Mouse (Mus musculus): ENCODE results near the gene Gm21985.
"Not testable (repeated sequence)": the region's sequence is repeated elsewhere in the genome, so short reads cannot be mapped to it uniquely, and the experiment has no call there.

Gm21985 gene

DNA sequence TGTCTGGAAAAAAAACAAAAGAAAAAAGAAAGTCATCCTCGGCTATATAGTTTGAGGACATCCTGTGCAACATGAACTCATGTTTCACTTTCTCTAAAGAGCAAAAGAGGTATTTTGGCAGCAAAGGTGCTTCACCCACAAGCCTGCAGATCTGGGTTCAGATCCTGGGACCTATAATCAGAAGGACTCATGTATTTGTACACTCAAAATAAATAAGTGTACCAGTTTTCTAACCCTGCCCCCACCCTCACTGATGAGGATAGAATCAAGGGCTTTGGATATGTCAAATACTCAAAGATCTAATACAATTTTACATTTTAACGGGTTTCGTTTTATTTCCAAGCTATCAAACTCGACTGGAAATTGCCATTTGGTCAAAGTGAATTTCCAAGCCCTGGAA lies 1.8 kb upstream of the Gm21985 start:
- no peak for DNase-seq (ENCODE audit: extremely low spot score, low read depth, low spot score)

DNA sequence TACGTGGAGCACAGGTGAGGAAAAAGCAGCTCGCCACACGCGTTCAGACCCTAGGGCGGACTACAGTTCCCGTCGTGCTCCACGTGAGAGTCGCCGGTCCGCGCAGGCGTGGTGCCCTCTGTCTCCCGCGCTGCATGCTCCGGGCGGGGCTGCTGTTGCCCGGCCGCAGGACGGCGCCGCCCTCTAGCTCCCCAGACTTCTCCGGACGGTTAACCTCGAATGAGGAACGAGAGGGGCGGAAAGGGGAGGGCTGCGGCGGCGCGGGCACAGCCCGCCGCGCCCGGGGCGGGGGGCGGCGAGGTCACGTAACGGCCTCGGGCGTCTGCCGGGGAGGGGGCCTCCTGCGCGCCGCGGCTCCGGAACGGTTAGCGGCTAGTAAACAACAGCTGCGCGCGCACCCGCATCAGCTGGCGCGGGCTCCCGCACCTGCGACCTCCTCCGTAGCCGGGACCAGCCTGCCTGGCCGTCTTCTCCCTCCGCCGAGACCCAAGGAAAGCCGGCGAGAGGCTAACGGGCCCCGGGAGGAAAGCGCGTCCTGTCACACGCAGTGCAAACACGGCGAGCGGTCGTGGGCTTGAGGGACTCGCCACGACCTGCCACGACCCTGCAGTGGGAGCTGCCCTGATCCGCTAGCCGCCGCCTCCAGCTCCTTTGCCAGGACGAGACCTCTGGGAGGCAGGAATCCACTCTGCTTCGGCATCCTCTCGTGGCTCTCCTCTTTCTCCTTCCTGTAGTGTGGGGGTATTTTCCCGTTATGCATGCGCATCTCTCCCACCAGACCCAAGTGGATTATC lies 469 bp upstream of the Gm21985 start, which contains the start of gene Slc12a6:
Gene Slc12a6 (plus strand): TSS at position 378 of the 794 bp plus-strand sequence.
- no peak for DNase-seq (ENCODE audit: extremely low spot score, low read depth, low spot score)

DNA sequence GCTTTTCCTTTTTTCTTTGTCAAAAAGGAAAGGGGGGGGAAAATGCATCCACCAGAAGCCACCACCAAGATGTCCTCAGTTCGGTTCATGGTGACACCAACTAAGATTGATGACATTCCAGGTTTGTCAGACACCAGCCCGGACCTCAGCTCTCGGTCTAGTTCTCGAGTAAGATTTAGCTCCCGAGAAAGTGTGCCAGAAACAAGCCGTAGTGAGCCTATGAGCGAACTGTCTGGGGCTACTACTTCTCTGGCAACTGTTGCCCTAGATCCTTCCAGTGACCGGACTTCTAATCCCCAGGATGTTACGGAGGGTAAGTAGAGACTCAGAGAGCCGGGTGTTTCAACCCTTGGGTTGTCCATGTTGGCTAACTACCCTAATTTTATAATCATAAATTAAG lies 666 bp downstream of the Gm21985 start:
- no peak for DNase-seq (ENCODE audit: extremely low spot score, low read depth, low spot score)

DNA sequence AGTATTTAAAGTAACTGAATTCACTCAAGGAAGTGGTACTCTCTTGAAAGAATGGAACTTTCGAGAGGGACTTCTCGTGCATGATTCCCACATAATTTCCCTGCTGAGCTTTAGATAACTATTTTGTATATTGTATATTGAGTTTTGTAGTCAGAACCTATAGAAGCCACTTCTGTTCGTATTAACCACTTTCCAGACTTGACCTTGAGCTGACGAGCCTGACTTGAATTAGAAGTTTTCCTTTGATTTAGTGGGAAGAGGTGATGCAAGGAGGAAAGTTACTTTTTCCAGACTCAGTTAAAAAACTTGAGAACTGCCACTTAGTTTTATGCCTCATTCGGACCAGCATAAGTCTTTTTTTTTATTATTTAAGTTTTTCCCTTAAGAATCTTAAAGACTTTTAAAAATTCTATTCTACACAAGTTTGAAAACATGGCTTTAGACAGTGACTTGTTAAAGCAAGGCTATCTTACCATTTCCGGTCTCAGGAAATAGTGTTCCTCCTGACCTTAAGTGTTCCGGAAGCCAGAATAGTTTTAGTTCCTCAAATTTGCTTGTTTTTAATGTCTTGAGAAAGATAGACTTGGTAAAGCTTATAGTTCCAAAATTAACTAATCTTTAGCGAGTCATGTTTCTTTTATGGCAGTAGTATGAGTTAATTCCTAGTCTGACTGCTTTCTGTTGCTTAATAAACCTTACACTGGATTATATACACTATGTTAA lies 1.6 kb downstream of the Gm21985 start:
- DNase-seq (ENCODE audit: extremely low spot score, low read depth, low spot score) = no peak

DNA sequence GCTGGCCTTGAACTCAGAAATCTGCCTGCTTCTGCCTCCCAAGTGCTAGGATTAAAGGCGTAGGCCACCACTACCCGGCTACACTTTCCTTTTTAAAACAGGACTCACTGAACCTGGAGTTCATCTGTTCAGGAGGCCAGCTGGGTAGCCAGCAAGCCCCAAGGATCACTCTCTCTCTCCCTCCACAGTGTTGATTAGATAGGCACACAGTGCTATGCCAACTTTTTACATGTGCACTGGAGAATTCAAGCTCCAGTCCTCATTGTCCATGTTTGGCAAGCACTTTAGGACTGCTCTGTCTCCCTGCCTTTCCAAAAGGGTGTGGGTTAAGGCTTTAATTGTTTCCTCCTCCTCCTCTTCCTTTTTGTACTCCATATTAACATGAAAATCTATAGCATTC lies 3.9 kb downstream of the Gm21985 start:
- DNase-seq (ENCODE audit: extremely low spot score, low read depth, low spot score) = no peak

DNA sequence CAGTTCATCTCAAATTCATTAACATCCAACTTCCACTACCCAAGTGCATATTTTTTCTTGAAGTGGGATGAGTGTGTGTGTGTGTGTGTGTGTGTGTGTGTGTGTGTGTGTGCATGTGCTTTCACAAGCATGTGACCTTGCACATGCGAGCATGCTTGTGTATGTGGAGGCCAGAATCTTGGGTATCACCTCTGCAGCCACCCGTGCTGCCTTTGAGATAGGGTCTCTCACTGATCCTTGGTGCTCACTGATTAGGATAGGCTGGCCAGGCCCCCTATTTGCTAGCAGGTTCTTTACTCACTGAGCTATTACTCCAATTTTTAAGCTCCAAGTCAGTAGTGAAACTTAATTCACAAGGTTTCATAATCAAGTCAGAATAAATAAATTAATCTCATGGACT lies 6.8 kb downstream of the Gm21985 start:
- DNase-seq (ENCODE audit: extremely low spot score, low read depth, low spot score) = no peak

DNA sequence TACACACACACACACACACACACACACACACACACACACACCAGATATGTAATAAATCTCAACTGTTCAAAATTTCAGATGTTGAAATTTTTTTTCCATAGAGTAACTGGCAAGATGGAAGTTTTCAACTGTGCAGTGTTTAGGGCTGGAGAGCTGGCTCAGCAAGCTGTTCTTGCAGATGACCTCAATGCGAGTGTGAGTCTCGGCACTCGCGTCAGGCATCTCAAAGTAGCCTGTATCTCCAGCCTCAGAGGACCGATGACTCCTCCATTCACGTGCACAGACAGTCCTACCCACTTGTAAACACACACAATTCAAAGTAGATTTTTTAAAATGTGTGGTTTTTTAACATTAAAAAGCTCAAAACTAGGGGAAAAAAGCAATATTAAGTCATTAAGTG lies 7.4 kb downstream of the Gm21985 start:
- DNase-seq (ENCODE audit: extremely low spot score, low read depth, low spot score) = no peak

DNA sequence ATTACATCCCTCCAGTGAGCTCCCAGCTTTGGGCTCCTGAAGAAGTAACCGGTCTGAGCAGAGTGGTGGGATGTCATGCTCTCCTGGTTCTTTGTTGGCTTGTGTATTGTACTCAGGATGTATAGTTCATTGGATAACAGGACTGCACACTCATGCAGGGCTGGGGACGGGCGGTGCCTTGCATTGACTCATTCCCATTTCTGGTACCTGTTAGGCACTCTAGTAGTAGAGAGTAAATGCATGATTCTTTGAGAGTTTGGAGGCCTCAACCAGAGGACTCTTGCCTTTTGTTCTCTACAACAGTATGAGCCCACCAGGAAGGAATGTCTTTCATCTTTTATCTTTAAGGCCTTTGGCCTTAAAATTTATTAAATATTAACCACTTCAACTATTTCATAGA lies 10.8 kb downstream of the Gm21985 start:
- no peak for DNase-seq (ENCODE audit: extremely low spot score, low read depth, low spot score)

DNA sequence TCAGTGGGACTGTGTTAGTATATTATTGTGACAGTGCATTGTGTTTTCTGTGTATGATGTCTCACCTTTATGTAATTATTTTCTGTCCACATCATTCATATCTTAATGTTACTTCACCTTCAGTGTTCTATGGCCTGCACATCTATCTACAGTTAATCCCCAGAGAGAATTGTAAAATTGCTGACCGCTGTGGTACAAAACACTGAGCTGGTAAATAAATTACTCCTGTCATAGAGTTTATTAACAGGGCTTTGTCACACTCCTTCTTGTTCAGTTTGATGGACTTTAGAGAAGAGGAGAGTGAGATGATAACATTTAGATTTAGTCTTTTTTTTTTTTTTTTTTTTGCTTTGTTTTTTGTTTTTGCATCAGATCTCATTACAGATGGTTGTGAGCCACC lies 16.7 kb downstream of the Gm21985 start:
- no peak for DNase-seq (ENCODE audit: extremely low spot score, low read depth, low spot score)

DNA sequence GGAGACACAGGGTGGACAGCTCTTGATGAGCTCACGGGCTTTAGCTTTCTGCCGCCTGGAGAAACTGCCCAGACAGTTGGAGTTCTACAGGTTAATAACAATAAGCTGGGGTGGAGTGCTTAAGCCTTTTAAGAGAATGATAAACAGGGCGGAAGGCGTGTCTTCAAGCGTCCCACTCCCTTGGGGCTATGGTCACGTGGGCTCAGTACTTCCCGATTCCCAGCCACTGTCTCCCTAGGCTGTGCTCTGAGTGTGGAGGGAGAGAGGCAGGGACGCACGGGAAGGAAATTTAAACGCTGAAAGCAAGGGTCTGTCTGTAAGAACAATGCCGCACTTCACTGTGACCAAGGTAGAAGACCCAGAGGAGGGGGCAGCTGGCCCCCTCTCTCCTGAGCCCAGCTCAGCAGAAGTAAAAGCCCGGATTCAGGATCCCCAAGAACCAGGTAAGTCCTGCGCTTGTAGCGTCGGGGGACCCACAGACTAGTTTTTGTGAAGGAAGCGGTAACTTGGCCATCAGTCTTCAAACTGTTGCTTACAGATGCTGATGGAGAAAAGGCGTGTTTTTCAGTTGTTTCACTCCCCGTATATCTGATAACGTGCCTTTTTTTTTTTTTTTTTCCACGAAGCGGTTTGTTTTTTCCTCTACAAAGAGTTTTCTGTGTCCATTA lies 18.4 kb downstream of the Gm21985 start:
- DNase-seq (ENCODE audit: extremely low spot score, low read depth, low spot score) = no peak

DNA sequence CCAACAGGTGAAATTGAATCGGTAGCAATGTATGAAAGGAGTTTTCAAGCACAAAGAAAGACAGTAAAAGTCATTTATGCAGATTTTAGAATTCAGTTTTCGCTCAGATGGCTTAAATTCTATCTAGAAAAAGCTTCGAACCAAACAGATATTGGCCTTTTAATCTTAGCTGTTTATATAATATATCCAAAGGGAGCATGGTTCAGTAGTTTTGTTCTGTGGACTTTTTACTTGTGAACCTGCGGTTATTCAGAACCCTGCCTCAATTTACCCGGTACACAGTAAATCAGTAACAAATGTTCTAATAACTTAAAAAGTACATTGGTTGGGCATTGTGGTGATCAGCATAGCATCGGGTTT lies 18.9 kb downstream of the Gm21985 start:
- no peak for DNase-seq (ENCODE audit: extremely low spot score, low read depth, low spot score)

DNA sequence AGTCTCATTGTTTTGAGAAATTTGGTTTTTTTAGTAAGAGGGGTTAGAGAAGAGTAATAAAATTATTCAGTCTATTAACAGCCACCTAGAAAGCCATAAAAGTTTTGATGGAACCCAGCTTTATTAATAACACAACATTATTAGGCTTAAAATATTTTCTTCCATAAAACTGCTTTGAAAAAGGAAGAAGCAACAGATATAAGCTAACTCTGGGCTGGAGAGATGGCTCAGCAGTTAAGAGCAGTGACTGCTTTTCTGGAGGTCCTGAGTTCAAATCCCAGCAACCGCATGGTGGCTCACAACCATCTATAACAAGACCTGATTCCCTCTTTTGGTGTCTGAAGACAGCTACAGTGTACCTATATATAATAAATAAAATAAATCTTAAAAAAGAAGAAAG lies 19.9 kb downstream of the Gm21985 start:
- not testable (repeated sequence) for DNase-seq (ENCODE audit: extremely low spot score, low read depth, low spot score)

DNA sequence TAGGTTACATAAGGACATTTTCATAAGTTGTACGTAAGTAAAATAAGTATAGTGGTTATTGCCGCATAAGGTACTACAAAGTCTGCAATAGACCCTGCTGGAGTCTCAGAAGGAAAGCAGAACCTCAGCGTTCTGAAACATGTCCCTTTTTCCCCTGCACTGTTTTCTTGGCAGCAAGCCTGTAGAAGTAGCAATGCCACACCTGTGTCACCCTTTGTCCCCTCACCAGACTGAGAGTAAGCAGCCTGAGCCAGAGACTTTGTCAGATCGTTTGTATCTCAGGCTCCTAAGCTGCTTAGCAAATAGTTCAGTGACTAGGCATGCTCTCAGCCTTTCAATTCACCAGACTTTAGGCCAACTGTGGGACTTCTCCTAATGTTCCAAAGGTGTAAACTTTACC lies 20.9 kb downstream of the Gm21985 start:
- DNase-seq (ENCODE audit: extremely low spot score, low read depth, low spot score) = no peak

DNA sequence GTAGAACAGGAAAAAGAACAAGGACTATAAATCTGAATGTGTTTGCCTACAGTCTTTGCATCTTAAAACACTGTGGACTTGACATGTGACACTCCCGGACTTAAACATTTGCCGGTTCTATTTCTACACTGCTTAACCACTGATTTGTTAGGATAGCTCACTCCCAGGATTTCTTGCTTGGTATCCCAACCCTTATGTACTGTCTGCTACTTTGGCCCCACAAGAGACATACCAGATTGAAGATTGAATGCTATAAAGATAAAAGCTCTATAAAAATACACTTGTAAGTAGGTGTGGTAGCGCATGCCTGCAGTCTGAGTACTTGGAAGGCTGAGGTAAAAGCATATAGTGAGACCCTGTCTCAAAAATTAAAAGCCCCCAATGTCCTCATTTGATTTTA lies 23.4 kb downstream of the Gm21985 start:
- no peak for DNase-seq (ENCODE audit: extremely low spot score, low read depth, low spot score)

DNA sequence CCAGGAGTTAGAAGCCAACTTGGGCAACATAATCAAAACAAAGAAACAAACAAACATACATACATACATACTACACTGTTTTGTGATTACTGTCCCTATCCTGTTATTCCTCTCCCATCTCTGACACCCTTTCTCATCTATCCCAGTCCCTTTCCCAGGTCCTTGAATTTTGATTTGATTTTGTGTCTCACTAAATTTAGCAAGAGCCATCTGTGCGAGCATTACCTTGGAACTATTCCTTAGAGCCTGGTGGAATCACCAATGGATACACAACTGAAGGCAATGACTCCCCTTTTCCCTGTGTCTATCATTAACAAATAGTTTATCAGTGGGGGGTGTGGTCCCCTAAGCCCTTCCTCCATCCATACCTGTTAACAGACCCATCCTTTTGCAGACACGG lies 26.7 kb downstream of the Gm21985 start:
- DNase-seq (ENCODE audit: extremely low spot score, low read depth, low spot score) = no peak

DNA sequence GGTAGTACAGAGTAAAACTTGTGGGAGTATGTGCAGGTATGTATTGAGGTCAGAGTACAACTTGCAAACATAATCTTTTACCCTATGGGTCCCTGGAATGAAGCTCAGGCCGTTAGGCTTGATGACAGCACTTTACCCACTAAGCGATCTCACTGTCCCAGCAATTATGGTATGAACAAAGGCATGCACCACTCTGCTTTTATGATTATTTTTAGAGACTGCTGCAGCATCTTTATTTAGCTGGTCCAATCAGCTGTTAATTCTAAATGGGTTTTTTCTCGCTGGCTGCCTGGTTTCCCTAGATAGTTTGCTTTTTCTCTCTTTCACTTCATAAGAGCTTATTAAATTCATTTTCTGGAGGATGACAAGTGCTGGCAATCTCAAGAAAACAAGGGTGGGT lies 30.1 kb downstream of the Gm21985 start:
- no peak for DNase-seq (ENCODE audit: extremely low spot score, low read depth, low spot score)

DNA sequence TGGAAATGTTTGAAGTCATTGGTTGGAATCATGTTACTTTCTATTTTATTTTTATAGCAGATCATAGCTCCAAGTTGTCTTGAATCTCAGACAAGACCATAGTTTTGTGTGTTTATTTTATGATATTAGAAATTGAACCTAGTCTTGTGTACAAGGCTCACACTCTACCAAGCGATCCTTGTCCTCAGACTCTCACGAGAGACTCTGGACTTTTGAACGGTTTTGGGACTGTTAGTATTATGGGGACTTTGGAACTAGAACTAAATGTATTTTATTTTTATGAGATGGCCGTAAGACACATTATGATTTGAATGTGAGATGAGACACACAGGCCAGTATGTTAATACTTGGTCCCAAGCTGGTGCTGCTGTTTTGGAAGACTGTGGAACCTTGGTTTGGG lies 32.1 kb downstream of the Gm21985 start:
- DNase-seq (ENCODE audit: extremely low spot score, low read depth, low spot score) = no peak

DNA sequence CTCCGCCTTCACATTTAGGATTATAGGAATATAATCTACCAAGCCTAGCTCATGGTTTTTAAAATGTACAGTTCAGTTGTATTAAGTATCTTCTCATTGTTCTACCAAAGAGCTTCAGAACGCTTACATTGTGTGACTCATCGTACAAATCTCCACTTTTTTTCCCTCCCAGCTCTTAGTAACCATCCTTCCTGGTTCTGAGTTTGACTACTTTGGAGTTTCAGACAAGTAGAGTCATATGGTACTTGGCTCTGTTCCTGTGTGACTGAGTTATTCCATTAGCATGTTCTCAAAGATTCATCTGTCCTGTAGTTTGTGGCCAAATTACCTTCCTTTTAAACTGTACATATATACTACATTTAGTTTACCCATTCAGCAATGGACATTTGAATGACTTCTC lies 42.6 kb downstream of the Gm21985 start:
- DNase-seq (ENCODE audit: extremely low spot score, low read depth, low spot score) = no peak

DNA sequence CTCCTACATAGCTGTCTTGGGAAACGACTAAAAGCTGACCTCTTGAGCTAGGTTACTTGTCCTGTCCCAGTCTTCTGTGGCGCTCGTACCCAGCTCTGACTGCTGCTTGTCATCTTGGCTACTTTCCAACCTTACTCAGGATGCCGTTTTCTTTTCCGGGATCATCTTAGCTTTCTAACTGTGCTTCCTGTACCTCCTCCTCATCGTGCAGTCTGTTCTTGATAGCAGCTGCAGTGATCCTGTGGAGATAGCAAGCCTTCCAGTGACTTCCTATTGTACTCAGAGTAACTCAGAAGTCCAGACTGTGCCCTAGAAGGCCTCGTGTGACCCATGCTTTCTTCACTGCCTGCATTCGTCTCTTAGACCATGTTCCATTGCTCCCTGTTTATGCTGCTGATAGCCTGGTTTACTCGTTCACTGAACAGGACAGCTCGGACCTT lies 43.1 kb downstream of the Gm21985 start:
- DNase-seq (ENCODE audit: extremely low spot score, low read depth, low spot score) = no peak

DNA sequence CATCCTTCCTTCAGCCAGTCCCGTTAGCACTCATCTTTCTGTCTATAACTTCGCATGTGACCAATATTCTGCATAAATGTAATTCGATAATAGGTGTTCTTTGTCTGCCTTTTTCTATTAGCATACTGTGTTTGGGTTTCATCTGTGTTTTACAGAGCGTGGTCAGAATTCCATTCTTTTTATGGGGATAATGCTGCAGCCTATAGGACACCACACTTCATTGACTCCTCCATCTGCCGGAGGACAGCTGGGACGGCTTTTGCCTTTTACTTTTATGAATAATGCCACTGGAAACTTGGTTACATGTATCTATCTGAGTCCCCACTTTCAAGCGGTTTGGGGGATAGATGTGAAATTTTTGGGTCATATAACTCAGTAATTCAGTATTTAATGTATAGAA lies 49.5 kb downstream of the Gm21985 start:
- DNase-seq (ENCODE audit: extremely low spot score, low read depth, low spot score) = no peak

DNA sequence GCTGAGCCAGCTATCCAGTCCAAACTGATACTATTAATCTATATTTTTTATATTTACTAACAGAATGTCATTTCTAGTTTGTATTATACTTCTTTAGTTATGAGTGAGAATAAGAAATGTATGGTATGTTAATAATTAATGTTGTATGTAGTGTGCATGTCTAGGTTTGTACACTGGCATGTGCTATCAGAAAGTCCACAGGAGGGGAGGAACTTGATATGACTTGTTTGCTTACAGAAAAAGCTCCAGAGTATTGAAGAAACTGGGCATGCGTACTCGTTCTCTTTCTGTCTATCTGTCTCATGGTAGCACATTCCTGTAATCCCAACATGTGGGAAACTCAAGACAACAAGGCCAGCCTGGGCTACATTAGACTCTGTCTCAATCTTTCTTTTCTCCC lies 52.1 kb downstream of the Gm21985 start:
- no peak for DNase-seq (ENCODE audit: extremely low spot score, low read depth, low spot score)

DNA sequence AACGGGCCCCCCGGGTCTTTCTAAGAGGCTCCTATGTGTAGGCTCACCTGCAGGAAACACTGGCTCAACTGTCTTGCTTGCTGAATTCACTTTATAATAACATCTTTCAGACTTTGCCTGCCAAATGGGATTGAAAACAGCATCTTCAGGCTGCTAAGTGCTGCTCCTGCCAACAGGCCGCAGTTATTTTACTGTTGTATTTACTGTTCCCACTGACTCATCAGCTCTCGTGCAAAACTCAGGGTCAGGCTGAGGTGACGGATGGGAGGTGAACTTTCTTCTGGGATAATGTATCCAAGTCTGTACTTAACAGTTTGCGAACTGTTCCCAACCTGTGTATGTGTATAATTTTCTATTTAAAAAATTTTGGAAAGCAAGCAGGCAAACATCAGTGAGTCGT lies 52.8 kb downstream of the Gm21985 start:
- no peak for DNase-seq (ENCODE audit: extremely low spot score, low read depth, low spot score)

All from hindlimb bud, embryonic 11.5 days (tissue).